Mouse (Mus musculus) kidney, adult 18-20 months (tissue): ENCODE data around the gene Fbxl14.
A peak's percentile ranks its signal among the peaks of the same experiment; 100 is the strongest.
"Not testable (repeated sequence)": the region's sequence is repeated elsewhere in the genome, so short reads cannot be mapped to it uniquely, and the experiment has no call there.

Source experiments
- DNase-seq: peaks from one replicate; pipeline ENCODE4 v3.0.0; 2021

Gene Fbxl14

GRCm38 (mm10) chr6:119479343-119479875 lies at the start of gene Fbxl14:
TSS of gene Fbxl14 (plus strand) at chr6:119479668.
- no peak for DNase-seq

- peak; percentile 81 for DNase-seq
Observed at GRCm38 (mm10) chr6:119430508-119430907, 49.0 kb upstream of the Fbxl14 start.

- no peak for DNase-seq
Observed at GRCm38 (mm10) chr6:119431751-119432324, 47.6 kb upstream of the Fbxl14 start.

GRCm38 (mm10) chr6:119434394-119434793 lies 45.1 kb upstream of the Fbxl14 start:
- no peak for DNase-seq

GRCm38 (mm10) chr6:119437894-119438761 lies 41.3 kb upstream of the Fbxl14 start:
- DNase-seq = no peak

GRCm38 (mm10) chr6:119442729-119443128 lies 36.7 kb upstream of the Fbxl14 start:
- not testable (repeated sequence) for DNase-seq

- peak; percentile 77 for DNase-seq
Observed at GRCm38 (mm10) chr6:119443742-119444645, 35.5 kb upstream of the Fbxl14 start.

- DNase-seq = no peak
Observed at GRCm38 (mm10) chr6:119445671-119446607, 33.5 kb upstream of the Fbxl14 start.

GRCm38 (mm10) chr6:119448321-119449059 lies 31.0 kb upstream of the Fbxl14 start:
- DNase-seq = no peak

GRCm38 (mm10) chr6:119449060-119449499 lies 30.4 kb upstream of the Fbxl14 start:
- peak; percentile 78 for DNase-seq

- no peak for DNase-seq
Observed at GRCm38 (mm10) chr6:119450965-119451943, 28.2 kb upstream of the Fbxl14 start.

GRCm38 (mm10) chr6:119451981-119452499 lies 27.4 kb upstream of the Fbxl14 start:
- DNase-seq = peak; percentile 55

- DNase-seq = no peak
Observed at GRCm38 (mm10) chr6:119458166-119458565, 21.3 kb upstream of the Fbxl14 start.

- no peak for DNase-seq
Observed at GRCm38 (mm10) chr6:119459041-119459440, 20.4 kb upstream of the Fbxl14 start.

GRCm38 (mm10) chr6:119460391-119460790 lies 19.1 kb upstream of the Fbxl14 start:
- no peak for DNase-seq

GRCm38 (mm10) chr6:119466161-119466560 lies 13.3 kb upstream of the Fbxl14 start:
- DNase-seq = no peak

GRCm38 (mm10) chr6:119466921-119467784 lies 12.3 kb upstream of the Fbxl14 start:
- DNase-seq = peak; percentile 79

- DNase-seq = no peak
Observed at GRCm38 (mm10) chr6:119467785-119468059, 11.7 kb upstream of the Fbxl14 start.

- DNase-seq = no peak
Observed at GRCm38 (mm10) chr6:119470777-119471176, 8.7 kb upstream of the Fbxl14 start.
